Mouse (Mus musculus) neutrophil, adult 5-6 weeks (primary cell): ENCODE measurements around the gene Lrrc20. TPM values are rescaled to one million over a fixed set of nuclear protein-coding genes. Genes with fewer than 3 reads are reported as not detected.
"Not testable (repeated sequence)": the region's sequence is repeated elsewhere in the genome, so short reads cannot be mapped to it uniquely, and the experiment has no call there.

Source experiments
- ATAC-seq: fragments of 151-379, 151-347 bp; 2 replicates; pipeline ENCODE4 v1.8.0; 2017; ENCODE audit warnings: mild to moderate bottlenecking, moderate TSS enrichment; ENCODE audit not compliant: insufficient number of reproducible peaks, poor library complexity, low FRiP score, severe bottlenecking; ENCODE audit errors: extremely low read depth
- total RNA-seq: library from RNA; stranded (forward); fragments of 200-1000 nt; gene quantifications from 2 replicates; pipeline ENCODE4 v1.2.3, GENCODE M21; 2017

The Lrrc20 gene
- total RNA-seq, 1 experiment from 2014 or later = 1.5 TPM

GRCm38 (mm10) chr10:61618528-61618927 lies 142.9 kb downstream of the Lrrc20 start:
- no peak for ATAC-seq

- no peak for ATAC-seq
Measured at GRCm38 (mm10) chr10:61621681-61622080, 146.1 kb downstream of the Lrrc20 start.

- not testable (repeated sequence) for ATAC-seq
Measured at GRCm38 (mm10) chr10:61623874-61624273, 148.3 kb downstream of the Lrrc20 start.

GRCm38 (mm10) chr10:61624771-61625170 lies 149.2 kb downstream of the Lrrc20 start:
- no peak for ATAC-seq

- no peak for ATAC-seq
Measured at GRCm38 (mm10) chr10:61625381-61626257, 150.0 kb downstream of the Lrrc20 start.

- no peak for ATAC-seq
Measured at GRCm38 (mm10) chr10:61626551-61626950, 150.9 kb downstream of the Lrrc20 start.

GRCm38 (mm10) chr10:61627195-61627937 lies 151.8 kb downstream of the Lrrc20 start:
- ATAC-seq = 0 out of 2 replicates have a peak, but pooled peaks have one; percentile 13

GRCm38 (mm10) chr10:61627938-61628250 lies 152.3 kb downstream of the Lrrc20 start:
- no peak for ATAC-seq

Other genes starting within 250 kb of the Lrrc20 start
- 0.61 and 0.93 TPM in 2 replicates for gene Adamts14, start 202.4 kb upstream of the Lrrc20 start, total RNA-seq
- 5.1 and 5.5 TPM in 2 replicates for gene Prf1, start 178.0 kb upstream of the Lrrc20 start, total RNA-seq
- not detected in 2 replicates for gene Pald1, start 92.3 kb upstream of the Lrrc20 start, total RNA-seq
- gene Nodal, start 57.8 kb upstream of the Lrrc20 start, total RNA-seq = not detected in 2 replicates
- gene Eif4ebp2, start 23.1 kb upstream of the Lrrc20 start, total RNA-seq = 22.7 and 24.3 TPM in 2 replicates
- not detected in 2 replicates for gene Npffr1, start 119.7 kb downstream of the Lrrc20 start, total RNA-seq
- gene Ppa1, start 172.8 kb downstream of the Lrrc20 start, total RNA-seq = 10.0 and 11.7 TPM in 2 replicates
- gene Sar1a, start 204.5 kb downstream of the Lrrc20 start, total RNA-seq = 99.3 and 110 TPM in 2 replicates
- 7.1 and 8.7 TPM in 2 replicates for gene Tysnd1, start 219.7 kb downstream of the Lrrc20 start, total RNA-seq
- 1.2 and 2.8 TPM in 2 replicates for gene Aifm2, start 239.5 kb downstream of the Lrrc20 start, total RNA-seq